ENCODE assay signal across 1 mouse cellular context in the genomic region with DNA sequence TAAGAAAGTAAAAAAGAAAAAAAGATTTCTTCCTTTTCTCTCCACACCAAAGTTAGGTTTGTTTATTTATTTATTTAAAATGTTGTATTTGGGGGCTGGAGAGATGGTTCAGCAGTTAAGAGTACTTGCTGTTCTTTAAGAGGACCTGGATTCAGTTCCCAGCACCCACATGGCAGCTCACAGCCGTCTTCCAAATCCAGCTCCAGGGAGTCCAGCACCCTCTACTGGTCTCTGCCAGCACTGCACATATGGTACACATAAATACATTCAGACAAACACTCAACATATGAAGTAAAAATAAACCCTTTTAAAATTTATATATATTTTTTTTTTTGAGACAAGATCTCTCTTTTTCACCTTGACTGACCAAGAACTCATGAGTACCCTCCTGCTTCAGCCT.
TF ChIP-seq lines count a peak whose summit lies in the region.

No protein-coding gene starts in this region.

TF ChIP-seq in MEL, 35 proteins besides CTCF, POLR2A, EP300 and RAD21:
- TF ChIP-seq RCOR1 (IDR thresholded peaks at IDR 0.05; ENCODE audit: low read depth, low read length) (no peak), UBTF (IDR thresholded peaks at IDR 0.05; ENCODE audit: borderline replicate concordance, insufficient read depth, low read depth, low read length) (no peak), KAT2A (conservative IDR thresholded peaks at IDR 0.05; ENCODE audit: low read depth, low read length) (no peak), CHD1 (IDR thresholded peaks at IDR 0.05; ENCODE audit: low read depth, low read length) (no peak), TBP (IDR thresholded peaks at IDR 0.05; ENCODE audit: low read depth, low read length) (no peak), POLR2AphosphoS2 (IDR thresholded peaks at IDR 0.05; ENCODE audit: low read length) (no peak)
TF ChIP-seq in MEL: peak in this region for 0.
